Mouse (Mus musculus) spleen, adult 2 months (tissue): ENCODE results near the gene Dixdc1.

Experiments
- CTCF ChIP-seq: fragments of 200-500 bp; IDR thresholded peaks from 2 replicates; pipeline ENCODE4 v1.5.1; 2011; ENCODE audit warnings: mild to moderate bottlenecking, inconsistent platforms; ENCODE audit not compliant: insufficient read depth, insufficient read length, insufficient replicate concordance; ENCODE audit errors: extremely low read depth
- POLR2A ChIP-seq: fragments of 200-500 bp; IDR thresholded peaks from 2 replicates; pipeline ENCODE4 v1.6.1; 2011; ENCODE audit warnings: low read depth, low read length, inconsistent platforms

DNA sequence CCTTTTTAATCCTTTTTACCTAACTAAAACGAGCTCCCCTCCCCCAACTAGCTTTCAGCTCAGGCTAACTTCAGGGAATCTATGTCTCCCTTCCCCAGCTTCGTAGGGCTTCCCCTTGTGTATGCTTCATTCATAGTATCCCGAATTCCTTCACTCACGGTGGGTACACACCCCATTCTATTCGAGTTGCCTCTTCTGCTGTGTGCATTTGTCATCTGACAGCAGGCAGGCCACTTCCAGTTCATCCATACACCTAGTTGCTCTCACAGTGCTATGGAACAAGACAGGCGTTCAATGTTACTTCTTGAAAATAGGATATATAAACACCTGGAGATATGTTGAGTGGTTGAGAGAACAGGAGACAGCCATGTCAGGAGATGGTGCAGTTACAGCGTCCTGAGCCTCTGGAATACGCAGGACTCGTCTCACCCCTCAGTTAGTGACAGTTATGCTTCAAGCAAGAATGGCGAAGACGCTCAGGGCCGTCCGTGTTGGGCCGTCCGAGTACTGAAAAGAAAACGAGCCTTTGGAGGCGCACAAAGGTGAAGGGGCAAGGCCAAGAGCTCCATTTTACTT lies 28.3 kb upstream of the Dixdc1 start:
- TF ChIP-seq CTCF (no peak), POLR2A (no peak)
